Mouse (Mus musculus) embryonic facial prominence, embryonic 12.5 days (tissue): ENCODE results near the gene Mylpf. TPM values are rescaled to one million over a fixed set of nuclear protein-coding genes. Genes with fewer than 3 reads are reported as not detected.

Source experiments
- polyA plus RNA-seq: library from polyadenylated mRNA; unstranded; fragments of >200 nt; fragmentation: Nextera tagmentation; extraction: Ambion mirVana; gene quantifications from 2 replicates; pipeline ENCODE4 v1.2.1, GENCODE M21; 2016

Mylpf gene
- polyA plus RNA-seq, 1 experiment from 2014 or later = 79.2 TPM

Other genes starting within 250 kb of the Mylpf start
- 88.0 and 94.0 TPM in 2 replicates for gene Cdipt, start 233.0 kb upstream of the Mylpf start, polyA plus RNA-seq
- gene Cdiptos, start 232.8 kb upstream of the Mylpf start, polyA plus RNA-seq = 0.53 and 1.6 TPM in 2 replicates
- 5.6 and 7.1 TPM in 2 replicates for gene Mvp, start 194.3 kb upstream of the Mylpf start, polyA plus RNA-seq
- gene Pagr1b, start 192.4 kb upstream of the Mylpf start, polyA plus RNA-seq = 0.37 TPM in 1 of 2 replicates, not detected in the other
- gene Pagr1a, start 191.5 kb upstream of the Mylpf start, polyA plus RNA-seq = 51.4 and 76.7 TPM in 2 replicates
- 59.3 and 77.8 TPM in 2 replicates for gene Gm42742, start 187.8 kb upstream of the Mylpf start, polyA plus RNA-seq
- 8.9 and 9.6 TPM in 2 replicates for gene Prrt2, start 187.7 kb upstream of the Mylpf start, polyA plus RNA-seq
- gene Maz, start 181.9 kb upstream of the Mylpf start, polyA plus RNA-seq = 118 and 122 TPM in 2 replicates
- 136 and 141 TPM in 2 replicates for gene Kif22, start 166.4 kb upstream of the Mylpf start, polyA plus RNA-seq
- gene Zg16, start 121.6 kb upstream of the Mylpf start, polyA plus RNA-seq = not detected in 2 replicates
- 1.3 and 1.5 TPM in 2 replicates for gene AI467606, start 117.5 kb upstream of the Mylpf start, polyA plus RNA-seq
- gene Qprt, start 86.7 kb upstream of the Mylpf start, polyA plus RNA-seq = 2.1 and 2.4 TPM in 2 replicates
- gene Spn, start 71.1 kb upstream of the Mylpf start, polyA plus RNA-seq = 0.13 TPM in 1 of 2 replicates, not detected in the other
- gene Cd2bp2, start 12.8 kb upstream of the Mylpf start, polyA plus RNA-seq = 73.7 and 82.5 TPM in 2 replicates
- 41.1 and 43.4 TPM in 2 replicates for gene Tbc1d10b, start 422 bp upstream of the Mylpf start, polyA plus RNA-seq
- gene Zfp553, start 24.2 kb downstream of the Mylpf start, polyA plus RNA-seq = 63.2 and 63.3 TPM in 2 replicates
- 34.0 and 39.7 TPM in 2 replicates for gene Sept1, start 24.2 kb downstream of the Mylpf start, polyA plus RNA-seq
- 82.9 and 89.3 TPM in 2 replicates for gene Zfp771, start 35.4 kb downstream of the Mylpf start, polyA plus RNA-seq
- 196 and 203 TPM in 2 replicates for gene Dctpp1, start 51.8 kb downstream of the Mylpf start, polyA plus RNA-seq
- gene Sephs2, start 65.2 kb downstream of the Mylpf start, polyA plus RNA-seq = 80.1 and 80.4 TPM in 2 replicates
- gene Itgal, start 87.4 kb downstream of the Mylpf start, polyA plus RNA-seq = 0.88 and 0.91 TPM in 2 replicates
- gene Zfp768, start 136.7 kb downstream of the Mylpf start, polyA plus RNA-seq = 22.3 and 22.5 TPM in 2 replicates
- 9.3 and 10.5 TPM in 2 replicates for gene Zfp747, start 167.2 kb downstream of the Mylpf start, polyA plus RNA-seq
- 6.0 and 6.9 TPM in 2 replicates for gene 9130019O22Rik, start 178.3 kb downstream of the Mylpf start, polyA plus RNA-seq
- gene E430018J23Rik, start 184.7 kb downstream of the Mylpf start, polyA plus RNA-seq = 6.9 and 7.8 TPM in 2 replicates
- 7.9 and 8.5 TPM in 2 replicates for gene Zfp764, start 197.9 kb downstream of the Mylpf start, polyA plus RNA-seq
- gene Zfp688, start 213.2 kb downstream of the Mylpf start, polyA plus RNA-seq = 25.0 and 28.4 TPM in 2 replicates
- 16.5 and 16.7 TPM in 2 replicates for gene Zfp689, start 240.3 kb downstream of the Mylpf start, polyA plus RNA-seq